Mouse (Mus musculus) CH12.LX (cell line): ENCODE measurements around the gene Ggcx. TPM values are rescaled to one million over a fixed set of nuclear protein-coding genes. Genes with fewer than 3 reads are reported as not detected.

ENCODE experiments used
- DNase-seq: peaks from one replicate; pipeline ENCODE4 v3.0.0-alpha.2; 2013; ENCODE audit errors: extremely low read depth
- H3K27ac ChIP-seq: 2 replicates; pipeline ENCODE4 v1.5.1; 2012; ENCODE audit warnings: low read depth, mild to moderate bottlenecking, control low read depth, moderate library complexity; ENCODE audit not compliant: insufficient read depth
- H3K27me3 ChIP-seq: replicated peaks from 2 replicates; pipeline ENCODE3; 2012; ENCODE audit warnings: inconsistent platforms
- H3K36me3 ChIP-seq, 2 experiments: replicated peaks in 1 of 2; 2 replicates each; pipeline versions ENCODE3 to v1.6.1; 2012; ENCODE audit warnings: inconsistent platforms in 1 of 2, low read length in 1 of 2, mild to moderate bottlenecking in 1 of 2, mixed read lengths in 1 of 2, moderate library complexity in 1 of 2; ENCODE audit not compliant: control insufficient read depth in 1 of 2, insufficient read depth in 1 of 2
- H3K4me1 ChIP-seq, 2 experiments: 2 replicates each; pipeline ENCODE4 v1.6.1; 2012; ENCODE audit warnings: inconsistent platforms in 1 of 2, moderate library complexity in 1 of 2; ENCODE audit not compliant: insufficient read depth in 2 of 2, control insufficient read depth in 1 of 2
- H3K4me2 ChIP-seq: 2 replicates; pipeline ENCODE4 v1.6.1; 2012; ENCODE audit warnings: low read depth, mild to moderate bottlenecking, control low read depth; ENCODE audit not compliant: poor library complexity, insufficient read depth, severe bottlenecking
- H3K4me3 ChIP-seq, 3 experiments: fragments of 150-350 bp in 1 of 3; sonication (generic) in 1 of 3; replicated peaks in 1 of 3; 2 replicates each; pipeline versions ENCODE3 to v1.5.1; 2011 to 2012; ENCODE audit warnings: low read depth in 2 of 3, low read length in 2 of 3, mild to moderate bottlenecking in 2 of 3, moderate library complexity in 2 of 3, control low read depth in 1 of 3, improper control_type of control experiment in 1 of 3, inconsistent platforms in 1 of 3, mixed read lengths in 1 of 3; ENCODE audit not compliant: poor library complexity in 1 of 3
- H3K79me2 ChIP-seq: replicated peaks from 2 replicates; pipeline ENCODE4 v1.6.1; 2012; ENCODE audit warnings: mild to moderate bottlenecking, moderate library complexity; ENCODE audit not compliant: control insufficient read depth, poor library complexity, insufficient read depth, severe bottlenecking; ENCODE audit errors: extremely low read depth
- H3K9ac ChIP-seq: 2 replicates; pipeline ENCODE4 v1.6.1; 2012; ENCODE audit warnings: low read depth, mild to moderate bottlenecking, control low read depth, moderate library complexity; ENCODE audit not compliant: insufficient read depth
- H3K9me3 ChIP-seq: replicated peaks from 2 replicates; pipeline ENCODE3; 2012; ENCODE audit warnings: low read length, inconsistent platforms, mixed read lengths
- BHLHE40 ChIP-seq: IDR thresholded peaks from 2 replicates; pipeline ENCODE4 v1.6.1; 2011; ENCODE audit warnings: mild to moderate bottlenecking, low read depth, low read length, improper control_type of control experiment
- CHD2 ChIP-seq: IDR thresholded peaks from 2 replicates; pipeline ENCODE4 v1.6.1; 2011; ENCODE audit warnings: low read length, improper control_type of control experiment
- CTCF ChIP-seq, 2 experiments: IDR thresholded peaks in 1 of 2; conservative IDR thresholded peaks in 1 of 2; 2 replicates each; pipeline ENCODE4 v1.5.1; 2011 to 2012; ENCODE audit warnings: low read depth in 2 of 2, low read length in 2 of 2, improper control_type of control experiment in 1 of 2, inconsistent platforms in 1 of 2, mild to moderate bottlenecking in 1 of 2, moderate library complexity in 1 of 2
- E2F4 ChIP-seq: IDR thresholded peaks from 2 replicates; pipeline ENCODE4 v1.6.1; 2011; ENCODE audit warnings: low read depth, low read length, improper control_type of control experiment; ENCODE audit not compliant: insufficient replicate concordance
- EP300 ChIP-seq: IDR thresholded peaks from 2 replicates; pipeline ENCODE4 v1.6.1; 2011; ENCODE audit warnings: low read length, improper control_type of control experiment
- ETS1 ChIP-seq: conservative IDR thresholded peaks from 2 replicates; pipeline ENCODE4 v1.6.1; 2012; ENCODE audit warnings: low read depth, mild to moderate bottlenecking, inconsistent platforms, low read length, improper control_type of control experiment, moderate library complexity
- GABPA ChIP-seq: IDR thresholded peaks from 2 replicates; pipeline ENCODE4 v1.6.1; 2012; ENCODE audit warnings: low read depth, low read length, improper control_type of control experiment, inconsistent platforms; ENCODE audit not compliant: insufficient replicate concordance
- IRF4 ChIP-seq: IDR thresholded peaks from 2 replicates; pipeline ENCODE4 v1.6.1; 2014; ENCODE audit warnings: low read depth, mild to moderate bottlenecking, inconsistent platforms, low read length, improper control_type of control experiment
- JUN ChIP-seq: IDR thresholded peaks from 2 replicates; pipeline ENCODE4 v1.6.1; 2011; ENCODE audit warnings: low read depth, mild to moderate bottlenecking, low read length, improper control_type of control experiment, moderate library complexity; ENCODE audit not compliant: insufficient read depth
- KAT2A ChIP-seq: IDR thresholded peaks from 2 replicates; pipeline ENCODE4 v1.6.1; 2012; ENCODE audit warnings: low read length, improper control_type of control experiment, inconsistent platforms; ENCODE audit not compliant: insufficient replicate concordance
- MAFK ChIP-seq: IDR thresholded peaks from 2 replicates; pipeline ENCODE4 v1.6.1; 2011; ENCODE audit warnings: low read length, improper control_type of control experiment; ENCODE audit not compliant: insufficient replicate concordance
- MAZ ChIP-seq: IDR thresholded peaks from 2 replicates; pipeline ENCODE4 v1.6.1; 2012; ENCODE audit warnings: low read depth, mild to moderate bottlenecking, inconsistent platforms, low read length, improper control_type of control experiment, moderate library complexity
- MXI1 ChIP-seq: IDR thresholded peaks from 2 replicates; pipeline ENCODE4 v1.6.1; 2011; ENCODE audit warnings: mild to moderate bottlenecking, low read depth, low read length, improper control_type of control experiment
- MYC ChIP-seq: IDR thresholded peaks from 2 replicates; pipeline ENCODE4 v1.6.1; 2011; ENCODE audit warnings: low read depth, mild to moderate bottlenecking, improper control_type of control experiment, low read length
- NRF1 ChIP-seq: IDR thresholded peaks from 2 replicates; pipeline ENCODE4 v1.6.1; 2014; ENCODE audit warnings: low read depth, mild to moderate bottlenecking, inconsistent platforms, low read length, improper control_type of control experiment, moderate library complexity
- PAX5 ChIP-seq: IDR thresholded peaks from 2 replicates; pipeline ENCODE4 v1.6.1; 2012; ENCODE audit warnings: low read length, inconsistent platforms, mixed read lengths
- POLR2A ChIP-seq: IDR thresholded peaks from 2 replicates; pipeline ENCODE4 v1.6.1; 2011; ENCODE audit warnings: low read depth, mild to moderate bottlenecking, improper control_type of control experiment, low read length
- RCOR1 ChIP-seq: conservative IDR thresholded peaks from 2 replicates; pipeline ENCODE4 v1.6.1; 2012; ENCODE audit warnings: low read depth, mild to moderate bottlenecking, inconsistent platforms, low read length, improper control_type of control experiment
- SMC3 ChIP-seq: IDR thresholded peaks from 2 replicates; pipeline ENCODE4 v1.6.1; 2011; ENCODE audit warnings: low read depth, low read length, improper control_type of control experiment
- UBTF ChIP-seq: IDR thresholded peaks from 2 replicates; pipeline ENCODE4 v1.6.1; 2012; ENCODE audit warnings: low read depth, mild to moderate bottlenecking, inconsistent platforms, low read length, improper control_type of control experiment, moderate library complexity
- USF1 ChIP-seq: IDR thresholded peaks from 2 replicates; pipeline ENCODE4 v1.6.1; 2014; ENCODE audit warnings: low read depth, mild to moderate bottlenecking, inconsistent platforms, low read length, improper control_type of control experiment
- ZKSCAN1 ChIP-seq: IDR thresholded peaks from 2 replicates; pipeline ENCODE4 v1.6.1; 2012; ENCODE audit warnings: low read depth, inconsistent platforms, low read length, improper control_type of control experiment, borderline replicate concordance
- ZMIZ1 ChIP-seq: IDR thresholded peaks from 2 replicates; pipeline ENCODE4 v1.6.1; 2012; ENCODE audit warnings: low read depth, mild to moderate bottlenecking, inconsistent platforms, low read length, improper control_type of control experiment
- dilution Hi-C: fragments of 300-500 bp; cut with MboI; formaldehyde crosslinking; loops from 2 replicates; pipeline ENCODE4 v1.14.3; 2020; ENCODE audit warnings: low sequenced_read_pairs; ENCODE audit not compliant: extremely low pct_unique_long_range_greater_than_20kb, extremely low pct_ligation_motif_present
- in situ Hi-C: fragments of 300-500 bp; cut with MboI; formaldehyde crosslinking; loops from 3 replicates; pipeline ENCODE4 v1.14.3; 2019; ENCODE audit warnings: low sequenced_read_pairs, low pct_ligation_motif_present, low pct_unique_long_range_greater_than_20kb, mixed read lengths
- polyA plus RNA-seq: library from polyadenylated mRNA; unstranded; fragments of >175 nt; gene quantifications from 2 replicates; pipeline ENCODE4 v1.2.1, GENCODE M21; 2012; ENCODE audit warnings: low read depth; ENCODE audit not compliant: insufficient read length
- total RNA-seq, 2 experiments: library from RNA; depleted of rRNA; stranded (reverse); fragments of 300-350 nt in 1 of 2; fragments of >200 nt in 1 of 2; gene quantifications; 2 replicates each; pipeline ENCODE4 v1.2.3; 2012 to 2014

Gene Ggcx
- total and polyA plus RNA-seq, 3 experiments, result 5.2 to 7.8 (median 6.7) TPM

GRCm38 (mm10) chr6:72458418-72458817 lies 44.3 kb downstream of the Ggcx start:
- no peak overlapping the region for H3K9ac ChIP-seq
- DNase-seq, result no peak
- peaks cover 2 to 6% of the 10 kb centered on the region in 2 experiments; a peak in 3 of 4 replicates for H3K4me1 ChIP-seq
- no peaks in the 10 kb centered on the region for H3K9me3 ChIP-seq
- no peak overlapping the region for H3K4me2 ChIP-seq
- dilution Hi-C loops, result no loop called here
- H3K27ac ChIP-seq, result no peak overlapping the region
- no peaks in the 10 kb centered on the region for H3K36me3 ChIP-seq
- TF ChIP-seq NRF1 (no peak), UBTF (no peak), RCOR1 (no peak), ZMIZ1 (no peak), MAZ (no peak), BHLHE40 (no peak), CHD2 (no peak), SMC3 (no peak), PAX5 (no peak), IRF4 (no peak), POLR2A (no peak), KAT2A (no peak), MYC (no peak), EP300 (no peak), GABPA (no peak), E2F4 (no peak), ZKSCAN1 (no peak), USF1 (no peak)
- H3K79me2 ChIP-seq, result no peaks in the 10 kb centered on the region
- H3K4me3 ChIP-seq, result no peak overlapping the region
- in situ Hi-C loops, result no loop called here
- no peaks in the 10 kb centered on the region for H3K27me3 ChIP-seq

DNA sequence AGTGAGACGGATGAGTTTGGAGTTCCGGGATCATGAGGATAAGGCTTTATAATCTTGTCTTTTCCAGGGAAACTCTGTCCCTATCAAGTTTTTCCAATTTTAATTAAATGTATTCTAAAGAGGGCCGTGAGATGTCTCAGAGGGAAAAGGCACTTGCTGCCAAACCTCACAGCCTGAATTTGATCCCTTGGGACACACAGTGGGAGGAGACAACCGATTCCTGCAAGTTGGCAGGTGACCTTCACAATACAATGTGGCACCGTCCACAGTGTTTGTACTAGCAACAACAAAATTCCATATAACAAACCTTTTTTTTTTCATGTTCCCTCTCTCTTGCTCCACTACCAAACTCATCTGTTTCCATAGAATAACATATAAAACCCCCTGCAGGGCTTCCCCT lies 44.8 kb downstream of the Ggcx start:
- dilution Hi-C loops (no loop called here), in situ Hi-C loops (no loop called here)
- no peak for TF ChIP-seq MYC
- TF ChIP-seq POLR2A, result no peak
- no peak for TF ChIP-seq ZKSCAN1
- TF ChIP-seq MAFK, result no peak
- TF ChIP-seq MAZ, result no peak
- TF ChIP-seq BHLHE40, result no peak
- no peak for TF ChIP-seq MXI1
- TF ChIP-seq ETS1, result no peak
- no peak for TF ChIP-seq IRF4
- no peak for TF ChIP-seq GABPA
- no peak for TF ChIP-seq PAX5
- no peak for TF ChIP-seq SMC3
- no peak for TF ChIP-seq CTCF (conservative IDR thresholded peaks at IDR 0.05 in 1 of 2, IDR thresholded peaks at IDR 0.05 in 1 of 2; ENCODE audit: low read depth in 2 of 2, low read length in 2 of 2)
- no peak for TF ChIP-seq JUN
- Histone ChIP-seq H3K9ac (no peak overlapping the region), H3K79me2 (no peaks in the 10 kb centered on the region), H3K4me1 (peaks cover 2 to 7% of the 10 kb centered on the region in 2 experiments; a peak in 3 of 4 replicates), H3K27me3 (no peaks in the 10 kb centered on the region), H3K9me3 (no peaks in the 10 kb centered on the region), H3K27ac (no peak overlapping the region), H3K4me3 (no peak overlapping the region), H3K4me2 (no peak overlapping the region), H3K36me3 (no peaks in the 10 kb centered on the region)
- no peak for DNase-seq
